Mouse (Mus musculus): ENCODE data around the gene Fkbp6.

Gene Fkbp6

GRCm38 (mm10) chr5:135351606-135352005, 1.8 kb upstream of the Fkbp6 start:
- DNase-seq (ENCODE audit: low spot score) = no peak

- DNase-seq (ENCODE audit: low spot score) = no peak
These were observed 2.3 kb downstream of the Fkbp6 start for GRCm38 (mm10) chr5:135347511-135348011.

GRCm38 (mm10) chr5:135346430-135346829, 3.4 kb downstream of the Fkbp6 start:
- DNase-seq (ENCODE audit: low spot score) = no peak

- DNase-seq (ENCODE audit: low spot score) = no peak
These were observed 3.9 kb downstream of the Fkbp6 start for GRCm38 (mm10) chr5:135345989-135346388.

GRCm38 (mm10) chr5:135337575-135337974, 12.3 kb downstream of the Fkbp6 start:
- DNase-seq (ENCODE audit: low spot score) = no peak

GRCm38 (mm10) chr5:135331161-135331560, 18.7 kb downstream of the Fkbp6 start:
- DNase-seq (ENCODE audit: low spot score) = no peak

GRCm38 (mm10) chr5:135330201-135330600, 19.6 kb downstream of the Fkbp6 start:
- DNase-seq (ENCODE audit: low spot score) = no peak

- no peak for DNase-seq (ENCODE audit: low spot score)
These were observed 20.4 kb downstream of the Fkbp6 start for GRCm38 (mm10) chr5:135329471-135329870.

GRCm38 (mm10) chr5:135326121-135326659, 23.7 kb downstream of the Fkbp6 start:
- no peak for DNase-seq (ENCODE audit: low spot score)

- DNase-seq (ENCODE audit: low spot score) = no peak
These were observed 27.6 kb downstream of the Fkbp6 start for GRCm38 (mm10) chr5:135322197-135322596.

GRCm38 (mm10) chr5:135319856-135320255, 30.0 kb downstream of the Fkbp6 start:
- DNase-seq (ENCODE audit: low spot score) = no peak

- DNase-seq (ENCODE audit: low spot score) = no peak
These were observed 33.7 kb downstream of the Fkbp6 start for GRCm38 (mm10) chr5:135316177-135316576.

- DNase-seq (ENCODE audit: low spot score) = no peak
These were observed 43.4 kb downstream of the Fkbp6 start for GRCm38 (mm10) chr5:135306321-135306965.

GRCm38 (mm10) chr5:135302454-135302853, 47.4 kb downstream of the Fkbp6 start:
- no peak for DNase-seq (ENCODE audit: low spot score)

- no peak for DNase-seq (ENCODE audit: low spot score)
These were observed 47.9 kb downstream of the Fkbp6 start for GRCm38 (mm10) chr5:135301916-135302315.

- DNase-seq (ENCODE audit: low spot score) = no peak
These were observed 57.8 kb downstream of the Fkbp6 start for GRCm38 (mm10) chr5:135292001-135292400.

GRCm38 (mm10) chr5:135291193-135291592, 58.7 kb downstream of the Fkbp6 start:
- DNase-seq (ENCODE audit: low spot score) = no peak

GRCm38 (mm10) chr5:135290703-135291102, 59.1 kb downstream of the Fkbp6 start:
- no peak for DNase-seq (ENCODE audit: low spot score)

GRCm38 (mm10) chr5:135286926-135287325, 62.9 kb downstream of the Fkbp6 start:
- DNase-seq (ENCODE audit: low spot score) = no peak

GRCm38 (mm10) chr5:135286185-135286584, 63.7 kb downstream of the Fkbp6 start:
- DNase-seq (ENCODE audit: low spot score) = peak; percentile 71

- DNase-seq (ENCODE audit: low spot score) = no peak
These were observed 64.6 kb downstream of the Fkbp6 start for GRCm38 (mm10) chr5:135285211-135285610.

- DNase-seq (ENCODE audit: low spot score) = no peak
These were observed 69.6 kb downstream of the Fkbp6 start for GRCm38 (mm10) chr5:135280226-135280625.

- no peak for DNase-seq (ENCODE audit: low spot score)
These were observed 73.2 kb downstream of the Fkbp6 start for GRCm38 (mm10) chr5:135276597-135276996.
